Mouse (Mus musculus) CD4-positive, CD25-positive, alpha-beta regulatory T cell, adult 4 months (primary cell): ENCODE measurements around the gene Stpg3. TPM values are rescaled to one million over a fixed set of nuclear protein-coding genes. Genes with fewer than 3 reads are reported as not detected.

ENCODE experiments used
- ATAC-seq: one replicate; pipeline ENCODE4 v1.8.0; 2017
- polyA plus RNA-seq, 2 experiments: library from polyadenylated mRNA; unstranded; fragments of 100-300 nt; shearing (Covaris generic); gene quantifications; one replicate each; pipeline ENCODE4 v1.2.1; 2017

The Stpg3 gene
- polyA plus RNA-seq, 2 experiments from 2014 or later: not detected

DNA sequence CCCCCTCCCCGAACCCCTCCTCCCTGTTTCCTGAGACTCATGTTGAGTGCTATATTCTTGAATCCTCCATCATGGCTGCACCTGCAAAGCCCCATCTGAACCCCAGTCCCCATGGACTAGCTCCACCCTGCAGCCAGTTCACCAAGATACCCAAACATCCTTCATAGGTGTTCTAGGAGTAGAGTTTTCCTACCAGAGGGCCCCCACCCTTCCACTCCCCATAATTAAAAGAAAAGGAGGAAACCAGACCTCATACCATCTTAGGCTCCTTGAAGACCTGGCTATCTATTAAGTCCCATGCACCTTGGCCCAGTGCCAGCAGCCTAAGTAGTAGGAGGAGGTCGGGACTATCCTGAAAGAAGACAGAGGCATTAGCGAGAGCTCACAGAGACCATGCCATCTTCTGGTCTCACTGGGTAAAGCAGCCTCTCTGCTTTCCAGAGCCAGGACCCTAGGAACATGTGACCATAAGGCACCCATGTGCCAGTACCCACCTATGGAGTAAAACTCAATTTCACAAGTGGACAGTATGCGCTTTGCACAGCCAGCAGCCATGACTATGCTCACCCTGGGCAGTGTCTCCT, 10.7 kb downstream of the Stpg3 start:
- no peak for ATAC-seq

DNA sequence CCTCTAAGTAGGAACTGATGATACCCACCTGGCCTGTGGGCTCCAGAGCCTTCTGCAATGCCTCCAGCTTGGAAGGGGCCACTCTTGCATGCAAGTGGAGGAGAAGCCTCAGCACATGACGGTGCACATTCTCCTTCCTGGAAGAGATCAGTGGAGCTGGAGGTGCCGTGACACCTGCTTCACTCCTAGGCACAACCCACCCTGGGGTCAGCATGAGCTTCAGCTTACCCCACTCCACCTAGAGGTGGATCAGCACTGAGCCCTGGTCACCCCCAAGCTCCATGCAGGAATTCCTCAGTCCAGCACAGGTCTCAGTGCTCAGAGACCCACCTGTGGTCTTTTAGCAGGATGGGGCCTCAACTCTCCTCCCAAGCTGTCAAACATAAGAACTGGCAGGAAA, 13.8 kb downstream of the Stpg3 start:
- no peak for ATAC-seq

DNA sequence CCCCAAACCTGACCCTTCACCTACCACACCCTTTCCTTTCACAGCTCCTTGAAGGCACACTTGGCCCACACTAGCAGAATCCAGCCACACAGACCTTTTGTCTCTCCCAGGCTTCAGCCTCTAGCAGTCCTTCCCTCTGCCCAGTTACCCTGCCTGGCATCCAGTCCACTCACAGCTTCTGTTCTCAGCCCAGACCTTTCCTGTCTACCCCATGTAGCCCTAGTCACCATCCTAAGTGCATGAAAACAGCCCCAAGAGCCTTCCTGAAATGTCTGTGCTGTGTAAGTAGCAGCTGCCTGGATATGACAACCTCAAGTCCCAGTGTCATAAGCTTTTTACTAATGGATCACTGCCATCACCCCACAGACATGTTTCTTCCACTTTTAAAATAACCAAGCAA, 16.5 kb downstream of the Stpg3 start:
- no peak for ATAC-seq

DNA sequence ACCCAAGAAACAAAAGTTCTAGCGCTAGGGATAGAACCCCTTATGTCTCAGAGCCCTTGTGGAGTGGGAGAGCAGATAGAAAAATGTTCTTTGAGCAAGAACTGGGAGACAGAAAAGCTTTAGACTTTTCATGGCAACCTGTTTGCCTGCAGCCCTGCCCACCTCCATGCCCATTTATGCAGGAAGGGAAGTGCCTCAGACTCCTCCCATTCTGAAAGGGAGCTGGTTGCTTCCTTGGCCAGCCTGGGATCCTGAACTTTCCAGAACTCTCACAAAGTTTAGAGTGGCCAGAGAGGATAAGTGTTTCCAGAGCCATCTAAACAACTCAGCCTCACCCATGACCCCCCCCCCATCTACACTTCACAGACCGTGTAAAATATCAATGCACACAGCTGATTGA, 17.2 kb downstream of the Stpg3 start:
- no peak for ATAC-seq

DNA sequence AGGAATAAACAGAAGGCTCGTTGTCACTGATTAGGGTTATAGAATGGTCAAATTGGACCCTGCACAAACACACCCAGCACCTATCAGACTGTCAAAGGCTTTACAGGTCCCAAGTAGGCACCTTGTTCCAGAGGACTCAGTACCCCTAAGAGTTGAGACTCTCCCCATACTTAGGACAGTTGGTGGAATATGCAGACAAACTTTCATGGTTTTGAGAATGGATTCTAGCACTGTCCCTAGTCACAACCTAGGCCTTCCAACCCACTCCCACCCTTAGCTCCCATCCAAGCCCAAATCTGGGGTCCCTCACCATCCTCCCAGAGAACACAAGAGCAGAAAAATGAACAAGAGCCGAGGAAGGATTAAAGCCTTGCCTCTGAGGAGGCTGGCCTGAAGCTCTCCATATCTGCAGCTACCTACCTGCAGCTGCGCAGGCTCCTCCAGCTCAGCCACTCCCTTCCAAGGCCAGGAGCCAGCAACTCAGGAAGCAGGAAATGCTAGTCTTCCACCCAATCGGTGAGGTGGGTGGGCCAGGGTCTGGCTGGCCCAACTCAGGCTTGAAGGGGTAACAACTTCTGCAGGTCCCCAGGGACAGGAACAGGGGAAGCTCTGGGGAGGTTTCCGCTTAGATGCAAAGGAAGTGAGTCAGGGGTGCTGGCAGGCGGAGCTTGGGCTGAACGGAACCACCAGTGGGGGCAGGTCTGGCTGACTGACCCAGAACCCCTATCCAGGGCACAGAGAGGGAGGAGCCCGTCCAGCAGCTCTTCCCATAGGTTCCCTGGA, 18.1 kb downstream of the Stpg3 start, which contains the start of gene Tor4a:
Tor4a (minus strand) TSS at position 715 of the 783 bp plus-strand sequence.
- ATAC-seq: peak; percentile 59

DNA sequence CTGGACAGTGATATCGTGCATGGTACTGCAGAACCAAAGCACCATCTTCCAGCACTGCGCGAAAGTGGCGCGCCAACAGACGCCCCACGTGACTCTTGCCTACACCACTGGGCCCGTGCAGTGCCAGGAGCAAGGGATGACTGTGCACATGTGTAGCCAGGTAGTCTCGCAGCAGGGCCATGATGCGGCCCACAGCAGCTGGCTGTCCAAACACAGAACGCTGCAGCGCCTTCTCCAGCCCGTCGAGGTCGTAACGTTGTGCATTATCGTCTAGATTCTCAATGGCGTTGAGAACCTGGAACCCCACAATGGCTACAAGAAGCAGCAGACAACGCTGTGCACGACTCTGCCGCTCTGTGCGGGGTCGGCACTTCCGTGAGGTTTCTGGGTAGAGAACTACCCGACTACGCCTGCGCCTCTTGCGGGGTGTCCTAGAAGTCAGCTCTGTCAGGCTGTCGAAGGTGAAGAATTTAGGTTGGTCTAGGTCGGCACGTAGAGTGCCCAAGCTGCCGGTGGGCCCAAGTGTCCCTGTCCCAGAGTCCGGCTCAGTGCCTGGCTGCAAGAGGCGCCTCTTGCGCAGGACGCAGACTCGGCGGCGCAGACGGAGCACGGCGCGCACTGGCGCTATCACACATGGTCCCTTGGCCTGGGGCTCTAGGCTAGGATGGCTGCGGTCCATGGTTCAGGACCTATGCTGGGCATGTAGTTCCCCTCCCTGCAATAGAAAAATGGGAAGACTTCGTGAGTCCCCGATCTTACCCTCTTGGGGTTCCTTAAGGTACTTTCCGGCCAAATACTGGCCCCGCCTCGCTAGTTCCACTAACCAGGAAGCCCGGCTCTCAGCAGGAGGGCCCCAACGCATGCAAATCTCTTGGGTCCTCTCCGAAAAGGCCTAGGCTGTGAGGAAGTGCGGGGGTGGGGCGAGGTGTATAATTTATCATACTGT, 19.0 kb downstream of the Stpg3 start:
- ATAC-seq: peak; percentile 50

DNA sequence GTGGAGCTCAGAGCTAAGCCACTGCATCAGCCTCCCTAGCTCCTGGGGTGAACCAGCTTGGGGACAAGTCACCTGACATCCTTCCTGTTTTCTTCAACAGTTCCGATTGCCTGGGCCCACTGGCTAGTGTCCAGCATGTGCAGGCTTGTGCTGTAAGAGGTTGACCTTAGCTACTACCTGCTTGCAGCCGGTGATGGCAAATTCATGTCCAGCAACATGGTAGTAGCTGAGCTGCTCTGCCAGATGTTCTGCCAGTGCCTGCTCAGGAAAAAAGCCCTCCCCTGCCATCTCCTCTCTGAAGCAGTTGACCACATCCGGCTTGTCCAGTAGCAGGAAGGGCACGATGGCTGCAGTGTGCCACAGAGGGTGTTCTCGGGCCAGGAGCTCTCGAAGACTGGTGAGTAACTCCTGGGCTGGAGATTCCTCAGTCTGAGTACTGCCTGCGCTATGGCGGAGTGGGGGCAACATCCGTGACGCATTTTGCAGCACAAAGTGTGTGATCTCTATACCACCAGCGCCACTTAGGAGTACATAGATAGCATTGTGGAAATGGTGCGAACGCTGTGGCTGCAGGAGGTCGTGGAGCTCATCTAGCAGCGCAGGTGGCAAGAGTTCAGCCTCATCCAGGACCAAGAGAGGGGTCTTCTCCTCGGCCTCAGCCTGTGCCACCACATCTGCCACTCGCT, 19.8 kb downstream of the Stpg3 start:
- no peak for ATAC-seq

DNA sequence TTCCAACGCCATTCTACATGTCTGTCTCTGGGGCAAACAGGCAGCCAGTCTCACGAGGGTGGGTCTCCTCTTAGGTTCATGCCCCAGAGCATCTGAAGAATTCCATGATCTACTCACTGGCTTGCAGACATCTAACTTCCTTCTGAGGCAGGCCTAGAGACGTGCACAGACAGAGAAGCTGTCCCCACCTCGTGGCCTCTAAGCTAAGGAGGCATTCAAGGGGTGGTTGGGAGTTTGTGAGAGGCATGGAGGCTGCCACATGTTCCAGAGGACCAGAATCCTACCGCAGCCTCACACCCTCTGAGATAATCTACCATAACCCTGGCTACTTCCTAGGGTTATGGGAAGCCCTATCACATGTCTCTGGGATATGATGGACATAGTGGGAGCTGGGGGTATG, 20.4 kb downstream of the Stpg3 start:
- no peak for ATAC-seq

DNA sequence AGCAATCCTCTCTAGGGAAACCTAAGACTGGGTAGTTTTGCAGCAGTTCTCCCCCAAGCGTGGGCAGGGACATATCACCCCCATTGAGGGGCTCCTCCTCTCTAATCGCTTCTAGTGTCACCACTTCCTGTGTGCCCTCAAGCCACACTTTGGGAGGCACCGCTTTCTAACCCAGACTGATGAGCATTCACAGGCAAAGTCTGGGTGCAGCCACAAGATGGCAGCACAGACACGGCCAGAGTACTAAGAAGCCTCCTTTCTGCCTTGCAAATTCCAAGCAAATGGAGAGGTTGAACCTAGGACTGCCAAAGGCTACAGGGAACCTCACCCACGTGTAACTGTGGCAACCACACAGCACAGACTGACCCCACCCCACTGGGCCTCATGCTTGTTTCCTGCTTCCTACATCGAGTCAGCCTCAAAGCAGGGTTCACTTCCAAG, 21.1 kb downstream of the Stpg3 start:
- ATAC-seq: peak; percentile 74

DNA sequence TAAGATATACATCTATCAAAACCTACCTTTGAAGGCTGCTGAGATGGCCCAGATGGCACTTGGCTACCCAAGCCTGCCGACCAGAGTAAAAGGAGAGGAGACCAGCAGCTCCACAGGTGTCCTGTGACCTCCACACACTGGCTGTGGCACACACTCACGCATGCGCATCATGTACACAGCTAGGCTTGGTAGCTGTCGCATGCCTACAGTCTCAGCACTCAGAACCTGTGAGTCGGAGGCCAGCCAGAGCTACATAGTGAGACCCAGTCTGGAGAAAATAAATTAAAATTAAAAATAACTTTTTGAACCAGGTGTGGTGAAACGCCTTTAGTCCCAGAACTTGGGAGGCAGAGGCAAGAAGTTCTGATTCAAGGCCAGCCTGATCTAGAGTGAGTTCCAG, 26.6 kb downstream of the Stpg3 start:
- no peak for ATAC-seq

DNA sequence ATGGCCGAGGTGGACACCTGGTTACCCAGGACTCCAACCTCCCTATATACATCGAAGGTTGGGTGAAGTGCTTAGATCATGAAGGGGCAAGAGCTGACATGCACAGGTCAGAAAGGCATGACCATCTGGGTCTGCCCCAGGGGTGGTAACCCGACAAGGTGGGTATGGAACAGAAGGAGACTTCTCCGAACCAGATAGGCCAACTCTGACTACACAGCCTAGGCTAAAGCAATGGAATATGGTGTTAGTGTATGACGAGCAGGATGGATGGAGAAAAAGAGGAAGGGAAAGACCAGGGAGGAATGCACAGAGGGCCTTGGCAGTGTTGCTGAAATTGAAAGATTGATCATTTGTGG, 27.9 kb downstream of the Stpg3 start:
- no peak for ATAC-seq

DNA sequence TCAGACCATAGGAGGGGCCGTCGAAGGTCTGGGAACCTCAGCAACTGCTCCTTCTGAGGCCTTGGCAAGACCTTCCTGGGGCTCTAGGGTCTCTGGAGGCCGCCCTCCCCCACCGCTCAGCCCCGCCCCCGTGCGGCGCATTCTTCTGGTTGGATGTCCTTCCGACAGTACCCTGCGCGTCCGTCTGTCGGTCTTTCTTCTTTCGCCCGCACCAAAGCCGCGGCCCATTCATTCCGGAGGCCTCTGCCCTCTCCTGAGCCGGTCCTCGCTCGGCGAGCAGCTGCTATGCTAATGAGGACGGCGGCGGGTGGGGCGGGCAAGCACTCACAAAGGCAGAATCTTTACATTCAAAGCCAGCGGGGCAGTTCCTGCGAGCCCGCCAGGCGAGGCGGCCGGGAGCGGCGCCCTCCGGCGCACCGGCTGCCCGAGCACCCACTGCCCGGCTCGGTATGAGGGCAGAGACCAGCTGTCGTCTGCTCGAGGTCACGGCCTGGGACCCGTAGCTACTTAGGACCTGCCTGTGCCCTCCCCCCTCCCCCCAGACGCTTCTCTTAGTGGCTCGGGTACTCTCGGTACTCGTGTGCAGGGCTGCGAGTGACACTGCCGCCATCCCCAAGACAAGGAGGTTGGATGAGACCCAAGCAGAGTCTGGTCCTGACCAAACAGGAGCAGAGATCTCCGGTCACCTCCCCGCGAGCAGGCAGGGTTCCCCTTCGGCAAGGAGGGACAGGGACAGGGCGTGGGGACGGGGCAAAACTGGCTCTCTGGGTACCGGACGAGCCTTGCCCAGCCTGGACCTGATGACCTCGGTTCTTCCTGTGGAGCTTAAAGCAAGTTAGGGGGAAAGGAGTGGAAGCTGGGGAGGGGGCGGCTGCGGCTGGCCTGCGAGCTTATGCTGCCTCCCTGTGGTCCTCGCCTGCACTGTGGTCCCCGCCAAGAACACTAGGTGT, 28.5 kb downstream of the Stpg3 start:
- ATAC-seq: peak; percentile 46

DNA sequence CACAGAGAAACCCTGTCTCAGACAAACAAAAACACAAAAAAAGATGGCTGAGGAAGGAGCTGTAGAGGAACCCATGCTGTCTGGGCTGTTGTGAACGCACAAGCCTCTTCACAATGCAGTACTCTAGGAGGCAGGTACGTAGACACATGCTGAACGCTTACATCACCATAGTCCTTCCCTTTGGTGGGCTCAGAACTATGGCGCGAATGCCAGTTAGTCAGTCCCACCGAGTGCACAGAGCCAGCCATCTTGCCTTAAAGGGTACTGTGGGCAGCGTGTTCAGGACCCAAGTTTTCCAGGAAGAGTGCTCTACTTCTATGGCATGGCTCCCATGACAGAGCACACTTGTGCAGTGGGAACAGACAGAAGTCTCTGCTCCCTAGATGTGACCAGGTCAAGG, 29.9 kb downstream of the Stpg3 start:
- no peak for ATAC-seq

DNA sequence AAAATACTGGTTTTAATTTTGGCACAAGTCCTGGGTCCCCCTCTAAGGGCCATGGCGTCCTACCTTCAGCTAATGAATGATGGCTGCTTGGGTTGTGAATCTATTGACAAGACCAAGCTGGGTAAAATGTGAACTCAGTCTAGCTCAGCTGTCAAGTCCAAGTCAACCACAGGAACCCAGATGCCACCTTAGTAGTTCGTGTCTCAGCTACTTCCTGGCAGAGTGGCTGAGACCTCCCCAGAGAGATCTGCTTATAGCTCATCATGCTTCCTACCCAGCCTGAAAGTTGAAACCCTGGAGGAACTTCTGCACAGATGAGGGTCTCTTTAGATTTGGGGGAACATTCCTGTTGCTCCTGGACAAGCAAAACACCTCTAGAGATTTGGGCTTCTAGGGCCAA, 31.1 kb downstream of the Stpg3 start:
- ATAC-seq: no peak

DNA sequence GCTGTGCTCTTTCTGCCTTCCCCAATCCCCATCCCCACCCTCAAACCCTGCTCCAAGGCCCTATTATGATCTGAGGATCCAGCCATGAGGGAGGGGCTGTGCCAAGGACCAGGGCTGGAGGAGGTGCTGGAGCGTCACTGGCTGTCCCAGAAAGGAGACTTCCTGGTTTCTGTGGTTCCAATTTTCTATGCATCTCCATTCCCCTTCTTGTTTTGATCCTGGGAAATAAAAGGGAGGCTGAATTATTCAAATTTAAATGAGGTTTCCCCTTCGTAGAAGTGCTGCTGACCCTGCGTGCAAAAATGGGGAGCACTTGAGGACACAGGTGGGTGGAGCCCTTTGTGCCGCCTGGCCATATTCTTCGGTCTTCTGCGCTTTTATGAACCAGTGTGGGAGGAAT, 31.8 kb downstream of the Stpg3 start:
- ATAC-seq: no peak

DNA sequence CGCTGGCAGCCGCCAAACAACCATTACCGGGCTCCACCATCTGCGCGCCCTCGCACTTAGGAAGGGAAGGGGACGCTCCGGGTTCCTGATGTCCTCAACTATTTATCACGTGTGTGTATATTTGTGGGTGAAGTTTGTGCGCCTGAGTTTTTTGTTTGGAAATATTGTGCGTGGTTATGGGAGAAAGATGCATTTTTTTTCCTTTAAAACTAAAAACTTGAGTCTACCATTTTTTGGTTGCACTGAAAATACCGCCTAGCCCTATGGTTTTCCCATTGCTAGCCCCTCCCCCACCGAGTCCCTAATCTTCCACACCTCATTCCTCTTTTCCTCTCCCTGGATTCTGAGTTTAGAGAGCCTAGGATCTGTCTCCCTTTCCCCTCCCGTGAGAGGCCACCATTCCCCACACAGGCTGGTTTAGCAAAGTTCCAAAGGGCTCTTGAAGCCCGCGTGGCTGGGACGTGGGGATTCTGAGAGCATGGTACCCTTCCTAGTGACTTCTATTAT, 32.5 kb downstream of the Stpg3 start:
- no peak for ATAC-seq

DNA sequence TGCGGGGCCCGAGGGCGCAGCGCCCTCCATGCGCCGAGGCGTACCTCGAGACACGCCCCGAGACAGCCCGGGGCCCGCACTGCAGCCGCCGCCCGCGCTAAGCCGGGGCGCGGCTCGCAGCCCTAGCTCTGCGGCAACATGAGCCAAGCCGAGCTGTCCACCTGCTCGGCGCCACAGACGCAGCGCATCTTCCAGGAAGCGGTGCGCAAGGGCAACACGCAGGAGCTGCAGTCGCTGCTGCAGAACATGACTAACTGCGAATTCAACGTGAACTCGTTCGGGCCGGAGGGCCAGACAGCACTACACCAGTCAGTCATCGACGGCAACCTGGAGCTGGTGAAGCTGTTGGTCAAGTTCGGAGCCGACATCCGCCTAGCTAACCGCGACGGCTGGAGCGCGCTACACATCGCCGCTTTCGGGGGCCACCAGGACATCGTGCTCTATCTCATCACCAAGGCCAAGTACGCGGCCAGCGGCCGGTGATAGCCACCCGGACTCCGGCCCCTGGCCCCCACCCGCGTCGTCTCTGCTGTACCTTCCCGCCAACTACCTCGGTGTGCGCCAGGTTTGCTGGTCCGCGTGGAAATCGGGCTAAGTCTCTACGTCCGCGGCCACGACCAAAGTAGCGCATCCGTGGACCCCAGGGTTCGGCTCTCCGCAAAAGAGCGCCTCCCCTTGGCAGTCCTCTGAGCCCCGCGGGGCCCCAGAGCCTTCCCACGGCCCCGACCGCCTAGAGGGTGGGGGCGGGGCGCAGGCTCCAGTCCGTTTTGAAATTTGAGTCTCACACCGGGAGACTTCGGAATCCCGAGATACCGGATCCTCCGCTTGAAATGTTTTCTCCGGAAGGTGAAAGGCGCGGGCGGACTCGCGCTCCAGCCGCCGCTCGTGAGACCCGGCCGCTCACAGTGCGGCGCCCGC, 33.2 kb downstream of the Stpg3 start:
- ATAC-seq: peak; percentile 44

DNA sequence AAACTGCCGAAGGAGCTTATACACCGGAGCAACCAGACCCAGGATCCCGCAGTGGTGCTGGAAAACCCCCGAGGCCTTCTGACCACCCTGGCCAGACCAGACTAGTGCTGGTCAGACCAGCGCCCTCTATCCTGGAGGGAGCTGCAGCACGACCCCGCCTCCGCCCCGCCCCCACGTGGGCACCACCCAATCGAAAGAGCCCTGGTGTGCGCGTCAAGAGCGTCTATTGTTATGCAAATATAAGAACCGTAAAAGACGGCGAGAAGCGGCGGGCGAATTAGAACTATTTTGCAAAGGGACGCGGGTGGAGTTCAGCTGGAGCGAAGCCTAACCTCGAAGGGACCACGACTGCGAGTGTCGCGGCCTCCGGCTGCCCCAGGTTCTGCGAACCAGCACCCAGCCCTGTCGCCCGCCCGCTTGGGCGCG, 33.9 kb downstream of the Stpg3 start, which contains the start of gene Nrarp:
Nrarp (plus strand) TSS at position 281 of the 426 bp plus-strand sequence.
- peak; percentile 83 for ATAC-seq

DNA sequence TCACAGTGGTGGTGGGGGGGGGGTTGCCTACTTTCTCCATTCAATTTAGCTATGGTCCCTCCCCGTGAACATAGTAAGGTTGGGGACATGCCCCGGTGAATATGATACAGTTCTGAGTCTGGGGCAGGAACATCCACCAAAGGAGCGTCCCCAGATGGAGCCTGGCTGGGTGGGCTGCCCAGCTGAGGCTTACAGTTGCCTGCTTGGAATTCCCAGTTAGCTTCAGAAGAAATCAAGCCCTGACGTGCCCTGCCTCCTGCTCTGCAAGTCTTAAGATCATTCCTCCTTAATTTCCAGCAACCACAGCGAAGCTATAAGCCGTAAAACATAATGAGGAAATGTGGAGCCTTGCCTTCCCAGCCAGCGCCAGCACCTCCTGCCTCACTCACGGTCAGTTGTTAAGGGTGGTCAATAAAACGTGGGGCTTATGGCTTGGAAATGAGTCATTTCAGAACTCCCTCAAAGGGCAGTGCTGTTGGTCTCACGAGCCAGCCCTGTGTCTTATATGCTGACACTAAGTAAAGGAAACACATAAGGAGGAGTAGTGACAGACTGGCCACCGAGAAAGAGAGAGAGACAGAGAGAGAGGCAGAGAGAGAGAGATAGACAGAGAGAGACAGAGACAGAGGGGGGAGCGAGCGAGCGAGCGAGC, 34.7 kb downstream of the Stpg3 start:
- no peak for ATAC-seq
